Mouse (Mus musculus) E14TG2a.4 (cell line): ENCODE measurements around the gene Sorbs2.

Experiments used
- H3K27me3 ChIP-seq: 2 replicates; pipeline ENCODE4 v1.6.1; 2014; ENCODE audit warnings: low read length, control low read depth; ENCODE audit not compliant: insufficient read depth
- H3K36me3 ChIP-seq: 2 replicates; pipeline ENCODE4 v1.6.1; 2014; ENCODE audit warnings: low read length, control low read depth; ENCODE audit not compliant: insufficient read depth
- H3K4me1 ChIP-seq: replicated peaks from 2 replicates; pipeline ENCODE4 v1.6.1; 2014; ENCODE audit warnings: low read depth, low read length, control low read depth
- H3K4me3 ChIP-seq: replicated peaks from 2 replicates; pipeline ENCODE4 v1.5.1; 2014; ENCODE audit warnings: mild to moderate bottlenecking, low read length
- H3K9me3 ChIP-seq: 2 replicates; pipeline ENCODE4 v1.6.1; 2014; ENCODE audit warnings: low read length, control low read depth
- CTCF ChIP-seq: conservative IDR thresholded peaks from 2 replicates; pipeline ENCODE4 v1.5.1; 2014; ENCODE audit warnings: low read length
- NANOG ChIP-seq: IDR thresholded peaks from 2 replicates; pipeline ENCODE4 v1.6.1; 2014; ENCODE audit warnings: borderline replicate concordance, low read length, mixed read lengths
- POU5F1 ChIP-seq: IDR thresholded peaks from 2 replicates; pipeline ENCODE4 v1.6.1; 2014; ENCODE audit warnings: low read length, borderline replicate concordance

Gene Sorbs2

DNA sequence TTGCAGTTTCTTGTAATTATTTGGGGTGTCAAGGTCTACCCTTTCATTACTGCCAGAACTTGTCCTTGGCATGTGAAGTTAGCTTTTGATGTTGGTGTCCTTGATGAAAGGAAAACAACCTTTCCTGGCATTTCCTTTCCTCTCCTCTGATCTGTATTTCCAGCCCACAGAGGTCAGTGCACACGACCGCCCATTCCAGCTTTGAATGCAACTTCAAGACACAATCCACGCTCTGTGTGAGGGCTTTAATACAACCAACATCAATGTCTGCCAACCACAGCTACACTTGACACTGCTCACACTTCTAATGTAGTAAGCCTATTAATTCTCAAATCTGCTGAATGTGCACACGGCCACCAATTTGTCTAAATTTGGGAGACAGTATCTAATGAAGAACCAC is 47.0 kb downstream of the Sorbs2 start:
- Histone ChIP-seq H3K9me3 (no peaks in the 10 kb centered on the region), H3K4me1 (no peaks in the 10 kb centered on the region), H3K4me3 (no peak overlapping the region), H3K36me3 (no peaks in the 10 kb centered on the region), H3K27me3 (no peaks in the 10 kb centered on the region)
- TF ChIP-seq NANOG: no peak
- no peak for TF ChIP-seq POU5F1
- TF ChIP-seq CTCF: no peak

DNA sequence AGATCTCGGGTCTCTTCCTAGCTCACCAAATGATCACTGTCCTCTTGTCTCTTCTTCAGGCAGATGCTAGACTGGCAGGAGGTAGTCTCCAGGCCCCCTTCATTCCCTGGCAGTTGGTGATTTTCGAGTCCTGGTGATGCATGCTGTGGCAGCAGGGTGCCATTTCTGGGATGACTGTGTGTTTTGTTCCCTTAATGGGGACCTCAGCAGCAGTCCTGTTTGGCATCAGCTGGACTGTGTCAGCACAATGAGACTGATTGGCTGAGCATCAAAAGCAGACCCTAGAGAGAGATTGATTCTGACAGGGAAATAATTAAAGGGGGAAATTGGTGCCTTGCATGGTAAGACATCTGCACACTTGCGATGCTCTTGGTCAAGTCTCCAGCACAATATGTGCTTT is 50.3 kb downstream of the Sorbs2 start:
- H3K4me1 ChIP-seq: no peaks in the 10 kb centered on the region
- H3K9me3 ChIP-seq: no peaks in the 10 kb centered on the region
- TF ChIP-seq NANOG (0 out of 2 replicates have a peak, but pooled peaks have one; percentile 5), POU5F1 (no peak)
- no peaks in the 10 kb centered on the region for H3K36me3 ChIP-seq
- no peak overlapping the region for H3K4me3 ChIP-seq
- no peaks in the 10 kb centered on the region for H3K27me3 ChIP-seq

DNA sequence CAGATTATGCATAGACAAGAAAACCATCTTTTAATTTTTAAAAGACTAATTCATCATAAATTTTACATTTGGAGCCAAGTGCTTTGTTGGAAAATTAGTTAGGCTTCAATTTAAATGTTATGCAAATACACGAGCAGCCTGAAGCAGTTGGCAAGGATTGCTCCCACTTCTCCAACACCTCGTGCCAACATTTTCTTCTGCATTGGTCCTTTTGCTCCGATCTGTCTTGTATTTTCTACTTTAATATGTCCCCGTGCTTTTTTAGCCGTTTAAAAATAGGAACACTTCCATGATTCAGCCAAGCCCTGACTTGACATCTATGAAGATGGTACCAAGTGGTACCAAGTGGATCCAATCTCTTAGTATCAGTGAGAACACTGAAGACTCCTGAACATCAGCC is 50.8 kb downstream of the Sorbs2 start:
- H3K27me3 ChIP-seq: no peaks in the 10 kb centered on the region
- no peaks in the 10 kb centered on the region for H3K36me3 ChIP-seq
- TF ChIP-seq NANOG (no peak), POU5F1 (no peak), CTCF (no peak)
- H3K4me3 ChIP-seq: no peak overlapping the region
- H3K4me1 ChIP-seq: no peaks in the 10 kb centered on the region
- no peaks in the 10 kb centered on the region for H3K9me3 ChIP-seq

DNA sequence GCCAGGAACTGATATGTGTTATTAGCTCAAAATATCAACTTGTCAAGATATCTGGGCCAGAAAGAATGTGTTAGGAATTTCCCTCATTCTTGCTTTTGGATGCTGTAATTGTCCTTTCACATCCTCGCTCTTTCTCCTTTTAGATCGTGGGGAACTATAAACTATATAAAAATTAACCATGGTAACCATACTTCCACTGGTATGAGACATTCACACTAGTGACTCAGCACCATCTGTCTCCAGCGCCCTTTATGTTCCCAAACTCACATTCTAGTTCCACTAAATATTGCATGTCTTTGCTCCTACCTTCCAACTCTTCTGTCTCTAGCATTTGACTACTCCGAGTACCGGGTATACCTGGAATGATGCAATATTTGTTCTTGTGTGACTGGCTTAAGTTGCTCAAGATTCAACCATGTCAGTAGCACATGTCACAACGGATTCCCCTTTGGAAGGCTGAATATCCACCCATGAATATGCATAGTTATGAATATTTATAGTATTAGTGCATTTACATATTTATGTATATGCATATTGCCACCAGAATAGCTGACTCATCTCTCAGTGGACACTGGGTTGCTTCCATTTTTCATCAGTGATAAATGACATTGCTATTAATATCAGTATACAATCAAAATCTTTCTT is 51.7 kb downstream of the Sorbs2 start:
- Histone ChIP-seq H3K27me3 (no peaks in the 10 kb centered on the region), H3K9me3 (no peaks in the 10 kb centered on the region), H3K36me3 (no peaks in the 10 kb centered on the region), H3K4me1 (no peaks in the 10 kb centered on the region), H3K4me3 (no peak overlapping the region)
- TF ChIP-seq POU5F1: no peak
- TF ChIP-seq CTCF: no peak
- TF ChIP-seq NANOG: no peak

DNA sequence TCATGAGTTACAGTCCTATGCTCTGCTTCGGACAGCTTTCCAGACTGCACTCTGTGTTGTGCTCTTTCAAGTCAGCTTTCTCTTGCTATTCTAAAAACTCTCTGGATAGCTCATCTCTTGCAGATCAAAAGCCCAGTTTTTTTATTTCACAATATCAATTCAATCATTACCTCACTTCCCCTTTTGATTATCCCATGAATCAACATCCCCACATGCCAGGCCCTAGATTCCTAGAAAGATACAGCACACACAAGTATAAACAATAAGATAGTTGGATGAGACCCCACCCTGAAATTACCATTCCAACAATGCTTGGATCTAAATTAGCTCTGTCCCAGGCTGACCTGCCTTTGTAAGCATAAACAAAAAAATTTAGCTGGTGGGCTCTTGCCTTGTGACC is 57.6 kb downstream of the Sorbs2 start:
- TF ChIP-seq POU5F1 (no peak), NANOG (no peak), CTCF (no peak)
- Histone ChIP-seq H3K9me3 (no peaks in the 10 kb centered on the region), H3K4me1 (no peaks in the 10 kb centered on the region), H3K27me3 (no peaks in the 10 kb centered on the region), H3K36me3 (no peaks in the 10 kb centered on the region), H3K4me3 (no peak overlapping the region)

DNA sequence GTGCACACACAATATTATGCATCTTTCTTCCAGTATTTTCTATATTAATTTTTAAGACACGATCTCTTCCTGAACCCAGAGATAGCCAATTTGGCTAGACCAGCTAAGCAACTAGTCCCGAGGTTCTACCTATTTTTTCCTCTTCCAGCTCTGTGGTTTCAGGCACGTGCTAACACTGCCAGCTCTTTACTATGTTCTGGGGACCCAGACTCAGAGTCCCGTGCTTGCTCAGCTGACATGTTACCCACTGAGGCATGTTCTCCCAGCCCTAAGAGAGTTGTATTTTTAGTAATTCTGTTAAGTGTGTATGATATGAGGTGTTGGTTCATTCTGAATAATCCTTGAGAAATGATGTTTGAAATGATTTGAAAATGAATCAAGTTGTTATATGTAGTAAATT is 62.5 kb downstream of the Sorbs2 start:
- no peaks in the 10 kb centered on the region for H3K4me1 ChIP-seq
- TF ChIP-seq POU5F1 (no peak), CTCF (no peak), NANOG (no peak)

DNA sequence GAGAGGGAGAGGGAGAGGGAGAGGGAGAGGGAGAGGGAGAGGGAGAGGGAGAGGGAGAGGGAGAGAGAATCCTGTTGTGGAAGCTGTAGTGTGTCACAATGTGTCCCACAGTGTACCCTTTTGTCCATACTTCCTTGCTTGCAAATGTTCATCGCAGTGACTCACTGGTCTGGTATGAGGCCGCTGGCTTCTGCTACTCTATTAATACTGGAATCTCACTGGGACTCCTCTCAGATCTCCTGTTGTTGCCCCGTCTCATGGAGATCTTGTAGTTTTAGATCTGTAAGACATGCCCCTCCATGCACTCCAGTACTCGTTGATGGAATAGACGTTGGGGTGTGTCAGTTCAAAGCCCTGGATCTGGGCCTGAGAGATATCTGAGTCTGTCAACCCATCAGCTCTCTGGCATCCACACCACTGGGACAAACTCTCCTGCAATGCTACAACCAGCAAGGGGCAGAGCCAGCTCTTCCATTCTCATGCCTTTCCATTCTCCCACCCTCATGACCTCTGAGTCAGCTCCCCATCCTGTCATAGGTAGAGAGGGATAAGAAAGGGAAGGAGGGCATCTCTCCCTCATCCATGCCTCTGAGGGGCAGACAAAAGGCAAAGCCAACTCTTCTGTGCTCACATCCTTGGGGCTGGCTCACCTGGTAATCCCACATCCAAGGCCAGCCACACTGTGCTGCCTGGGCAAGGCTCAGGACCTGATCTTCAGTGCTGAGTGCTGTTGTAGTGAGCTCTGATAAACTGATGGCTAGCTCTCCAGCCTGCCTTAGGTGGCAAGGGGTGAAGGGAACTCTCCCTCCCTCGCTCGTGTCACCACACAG is 72.3 kb downstream of the Sorbs2 start:
- TF ChIP-seq POU5F1 (no peak), NANOG (no peak), CTCF (no peak)

More for the DNA sequence above, 62.5 kb downstream of the Sorbs2 start:
- Histone ChIP-seq H3K4me3 (no peak overlapping the region), H3K36me3 (no peaks in the 10 kb centered on the region), H3K9me3 (no peaks in the 10 kb centered on the region), H3K27me3 (no peaks in the 10 kb centered on the region)

DNA sequence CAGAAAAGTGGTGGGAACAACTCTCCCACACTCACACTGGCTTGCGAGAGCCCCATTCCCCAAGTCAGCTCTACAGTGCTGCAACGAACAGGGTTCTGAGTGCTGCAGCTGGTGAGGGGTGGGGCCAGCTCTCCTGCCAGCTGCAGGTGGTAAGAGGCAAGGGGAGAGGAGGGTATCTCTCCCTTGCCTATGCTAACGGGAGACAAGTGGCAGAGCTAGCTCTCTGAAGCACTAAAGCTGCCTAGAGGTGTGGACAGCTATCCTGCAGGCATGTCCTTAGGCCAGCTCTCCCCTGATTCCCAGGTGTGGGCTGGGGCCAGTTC is 72.9 kb downstream of the Sorbs2 start:
- H3K36me3 ChIP-seq: no peaks in the 10 kb centered on the region
- no peak for TF ChIP-seq NANOG
- TF ChIP-seq CTCF: no peak
- no peak for TF ChIP-seq POU5F1
- H3K9me3 ChIP-seq: no peaks in the 10 kb centered on the region
- H3K27me3 ChIP-seq: no peaks in the 10 kb centered on the region
- no peak overlapping the region for H3K4me3 ChIP-seq
- no peaks in the 10 kb centered on the region for H3K4me1 ChIP-seq

More for the DNA sequence above, 72.3 kb downstream of the Sorbs2 start:
- Histone ChIP-seq H3K36me3 (no peaks in the 10 kb centered on the region), H3K27me3 (no peaks in the 10 kb centered on the region), H3K9me3 (no peaks in the 10 kb centered on the region), H3K4me1 (no peaks in the 10 kb centered on the region), H3K4me3 (no peak overlapping the region)

DNA sequence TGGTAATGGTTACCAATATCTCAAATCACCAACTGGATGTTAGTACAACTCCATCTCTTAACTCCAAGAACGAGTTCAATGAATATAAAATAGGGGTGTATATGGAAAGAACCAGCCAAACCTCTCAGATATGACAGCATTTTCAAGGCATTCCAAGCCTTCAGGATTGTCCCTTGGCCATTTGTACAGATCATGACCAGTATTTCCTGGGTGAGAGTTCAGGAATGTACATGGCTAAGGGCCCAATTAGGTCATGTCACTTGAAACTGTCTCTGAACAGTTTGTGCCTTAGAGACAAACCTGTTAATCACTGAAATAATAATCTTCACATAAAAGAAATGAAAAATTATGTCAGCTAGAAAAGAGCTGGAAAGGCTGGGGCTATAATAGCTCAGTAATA is 76.3 kb downstream of the Sorbs2 start:
- H3K4me1 ChIP-seq: no peaks in the 10 kb centered on the region
- H3K9me3 ChIP-seq: no peaks in the 10 kb centered on the region
- no peaks in the 10 kb centered on the region for H3K36me3 ChIP-seq
- TF ChIP-seq NANOG (no peak), POU5F1 (no peak), CTCF (no peak)
- H3K4me3 ChIP-seq: no peak overlapping the region
- H3K27me3 ChIP-seq: no peaks in the 10 kb centered on the region
